ENCODE assay signal across 9 mouse cellular contexts in the genomic region with DNA sequence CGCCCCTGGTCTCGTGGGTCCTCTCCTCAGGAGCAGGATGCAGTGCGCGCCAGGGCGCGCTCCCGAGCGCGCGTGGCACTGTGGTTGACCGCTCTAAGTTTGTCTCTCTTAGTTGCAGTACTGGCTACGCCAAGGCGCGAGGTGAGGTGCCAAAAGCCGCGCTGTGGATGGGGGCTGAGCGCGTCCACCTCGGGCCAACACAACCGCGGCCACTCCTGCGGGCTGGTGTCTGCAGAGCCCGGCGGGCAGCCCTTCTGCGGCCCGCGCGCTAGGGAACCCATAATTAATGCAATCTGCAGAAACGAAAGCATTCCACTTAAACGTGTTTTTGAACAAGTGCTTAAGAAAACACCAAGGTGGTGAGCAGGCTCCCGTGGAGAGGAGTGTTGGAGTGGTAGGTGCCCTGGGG. TPM values are rescaled to one million over a fixed set of nuclear protein-coding genes. Genes with fewer than 3 reads are reported as not detected.
DNase-seq lines count a peak whose midpoint lies in the region; ATAC-seq and TF ChIP-seq lines count a peak whose summit lies in the region.
"Had no signal": no experiment of that assay in that cellular context is flagged by ENCODE, and none has a peak within 500 bp of the region (broad histone marks: within the 10 kb centered on the region; RNA-seq: fewer than 3 reads in every experiment).

No protein-coding gene starts in this region.

- peaks cover 24% of the 10 kb centered on the region for H3K4me1 ChIP-seq in heart, embryonic 13.5 days
- peaks cover 26% of the 10 kb centered on the region for H3K4me1 ChIP-seq in limb, embryonic 15.5 days
- H3K4me1 ChIP-seq in neural tube, embryonic 15.5 days: peaks cover 20% of the 10 kb centered on the region

- H3K27me3 ChIP-seq in heart, embryonic 13.5 days (replicated peaks): peaks cover 98% of the 10 kb centered on the region
- H3K27me3 ChIP-seq in limb, embryonic 15.5 days: peaks cover 42% of the 10 kb centered on the region
- H3K27me3 ChIP-seq in neural tube, embryonic 15.5 days (replicated peaks): peaks cover 60% of the 10 kb centered on the region

- H3K4me2 ChIP-seq in heart, embryonic 13.5 days: peak overlapping the region; percentile 82
- H3K4me2 ChIP-seq in limb, embryonic 15.5 days: peak overlapping the region; percentile 93
- H3K4me2 ChIP-seq in neural tube, embryonic 15.5 days: peak overlapping the region; percentile 92

- WGBS in heart, embryonic 13.5 days: 2% methylated on average over 31 of the region's 31 CpGs
- WGBS in limb, embryonic 15.5 days: under 1% methylated on average over 31 of the region's 31 CpGs
- under 1% methylated on average over 31 of the region's 31 CpGs for WGBS in neural tube, embryonic 15.5 days

- no peak for TF ChIP-seq CTCF in layer of hippocampus, adult 2 months (conservative IDR thresholded peaks at IDR 0.05)

- no peak overlapping the region; the same call in 1 of the 2 replicates for H3K27ac ChIP-seq in layer of hippocampus, adult 2 months
- H3K27ac ChIP-seq in heart, embryonic 13.5 days (replicated peaks): peak overlapping the region; percentile 49; the same call in 1 of the 2 replicates
- H3K27ac ChIP-seq in limb, embryonic 15.5 days: peak overlapping the region; percentile 54; the same call in 1 of the 2 replicates
- H3K27ac ChIP-seq in neural tube, embryonic 15.5 days (replicated peaks): no peak overlapping the region

- H3K36me3 ChIP-seq in heart, embryonic 13.5 days: no peaks in the 10 kb centered on the region
- H3K36me3 ChIP-seq in limb, embryonic 15.5 days: no peaks in the 10 kb centered on the region
- no peaks in the 10 kb centered on the region for H3K36me3 ChIP-seq in neural tube, embryonic 15.5 days

- H3K9ac ChIP-seq in heart, embryonic 13.5 days: peak overlapping the region; percentile 38
- peak overlapping the region; percentile 39 for H3K9ac ChIP-seq in limb, embryonic 15.5 days
- H3K9ac ChIP-seq in neural tube, embryonic 15.5 days (replicated peaks): 0 out of 2 replicates have a peak overlapping the region, but pooled peaks have one; percentile 15

- no peaks in the 10 kb centered on the region for H3K9me3 ChIP-seq in heart, embryonic 13.5 days
- H3K9me3 ChIP-seq in limb, embryonic 15.5 days: no peaks in the 10 kb centered on the region
- no peaks in the 10 kb centered on the region for H3K9me3 ChIP-seq in neural tube, embryonic 15.5 days (replicated peaks)

- no peak for DNase-seq in layer of hippocampus, adult 2 months (ENCODE audit: low spot score in 2 of 2)
- DNase-seq in layer of hippocampus, adult 8-10 months (ENCODE audit: low spot score in 2 of 2): no peak
- peak; percentile 31 for DNase-seq in embryo, embryonic 9.5 days (ENCODE audit: extremely low spot score)
- no peak for DNase-seq in frontal cortex, adult 2 months (ENCODE audit: extremely low spot score in 1 of 2, low spot score in 1 of 2)

- peak overlapping the region; percentile 58 for H3K4me3 ChIP-seq in layer of hippocampus, adult 2 months
- H3K4me3 ChIP-seq in heart, embryonic 13.5 days: peak overlapping the region; percentile 58
- peak overlapping the region; percentile 60 for H3K4me3 ChIP-seq in limb, embryonic 15.5 days
- H3K4me3 ChIP-seq in neural tube, embryonic 15.5 days (replicated peaks): peak overlapping the region; percentile 47

- no peak; the same call in 1 of the 2 replicates for ATAC-seq in heart, embryonic 13.5 days (ENCODE audit: extremely low read depth, insufficient number of reproducible peaks, low FRiP score, low TSS enrichment)
- 0 out of 2 replicates have a peak, but pooled peaks have one; percentile 25 for ATAC-seq in limb, embryonic 15.5 days (ENCODE audit: insufficient number of reproducible peaks, low FRiP score, low TSS enrichment, low read depth)
- ATAC-seq in neural tube, embryonic 15.5 days (ENCODE audit: low FRiP score): no peak
- no peak for ATAC-seq in inflammation-experienced regulatory T-cells, adult 6 months
- ATAC-seq: Patski had no signal

RNA-seq across cellular contexts. Expression of gene Smoc2, which starts 1.1 kb away (rescaled TPM):
- 10 to 100 TPM; 36.2 to 36.8 TPM for total RNA-seq in layer of hippocampus, adult 2 months (2021)
- total RNA-seq in layer of hippocampus, adult 8-10 months (2022): 10 to 100 TPM; 21.5 to 34.3 (median 27.0) TPM
- polyA plus RNA-seq in heart, embryonic 13.5 days (2015; fragmentation: Nextera tagmentation; extraction: Ambion mirVana): 39.0 and 48.1 TPM in 2 replicates
- 183 and 198 TPM in 2 replicates for polyA plus RNA-seq in limb, embryonic 15.5 days (2015; fragmentation: Nextera tagmentation; extraction: Ambion mirVana)
- 12.8 and 34.6 TPM in 2 replicates for polyA plus RNA-seq in neural tube, embryonic 15.5 days (2015; fragmentation: Nextera tagmentation; extraction: Ambion mirVana)
- 14.2 and 18.9 TPM in 2 replicates for polyA plus RNA-seq in frontal cortex, adult 2 months (2012; rRNA removed)
- polyA plus RNA-seq in inflammation-experienced regulatory T-cells, adult 6 months (2017; shearing (Covaris generic)): under 1 TPM in 2 of 3 experiments, not detected in 1; 0.24 to 0.42 TPM

Comparison
In these comparisons a context has a peak if more than half of its experiments do, and no peak if none do; other contexts are left out.
1. H3K27ac ChIP-seq: peak in heart, embryonic 13.5 days (single experiment) and limb, embryonic 15.5 days (single experiment); none in layer of hippocampus, adult 2 months (single experiment) and neural tube, embryonic 15.5 days (single experiment).
2. Peak in every context shown above with its lines, with median percentiles within 50 percentile points of each other: H3K4me3 ChIP-seq, H3K4me2 ChIP-seq and H3K9ac ChIP-seq.